Mouse (Mus musculus): Measurements from ENCODE around the gene Gm20388. TPM values are rescaled to one million over a fixed set of nuclear protein-coding genes. Genes with fewer than 3 reads are reported as not detected.
"Not testable (repeated sequence)": the region's sequence is repeated elsewhere in the genome, so short reads cannot be mapped to it uniquely, and the experiment has no call there.

The Gm20388 gene
- polyA plus RNA-seq, 1 experiment: 23.9 TPM

DNA sequence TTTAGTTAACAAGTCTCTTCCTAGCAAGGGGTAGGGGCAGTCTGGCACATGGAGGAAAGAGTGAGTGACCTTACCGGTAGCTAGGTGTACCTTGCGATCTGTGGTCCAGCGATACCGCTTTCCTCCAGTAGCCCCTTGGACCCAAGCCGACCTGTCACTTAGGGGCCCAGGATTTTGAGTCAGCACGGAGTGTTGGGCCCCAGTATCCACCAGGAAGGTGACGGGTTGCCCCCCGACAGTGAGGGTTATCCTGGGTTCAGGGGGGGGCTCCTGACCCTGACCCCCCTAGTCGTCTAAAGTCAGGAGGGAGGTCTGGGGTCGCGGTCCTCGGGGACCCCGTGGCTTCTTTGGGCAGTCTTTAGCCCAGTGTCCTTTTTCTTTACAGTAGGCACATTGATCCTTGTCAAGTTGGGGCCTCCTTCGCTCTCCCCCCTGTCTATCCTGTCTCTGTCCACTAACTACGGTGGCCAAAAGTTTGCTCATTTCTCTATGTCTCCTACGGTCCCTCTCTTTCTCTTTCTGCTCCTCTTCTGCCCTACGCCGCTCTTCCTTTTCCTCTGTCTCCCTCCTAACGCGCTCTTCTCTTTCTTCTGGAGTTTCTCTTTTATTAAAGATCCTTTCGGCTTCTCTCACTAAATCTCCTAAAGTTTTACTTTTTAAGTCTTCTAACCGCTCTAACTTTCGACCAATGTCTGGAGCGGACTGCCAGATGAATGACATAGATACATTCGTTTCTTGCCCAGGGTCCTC is 3521.2 kb downstream of the Gm20388 start:
- Histone ChIP-seq H3K27ac (ENCODE audit: insufficient read depth, low read length) (no peak overlapping the region), H3K4me3 (ENCODE audit: insufficient read depth, low read length) (no peak overlapping the region), H3K4me1 (ENCODE audit: control insufficient read depth, insufficient read depth, low read length) (no peaks in the 10 kb centered on the region)
- no peak for TF ChIP-seq POLR2A (IDR thresholded peaks at IDR 0.05; ENCODE audit: extremely low read depth, insufficient read depth, low read length)
- no peak for TF ChIP-seq CTCF (IDR thresholded peaks at IDR 0.05; ENCODE audit: extremely low read depth, insufficient read depth, low read length)

DNA sequence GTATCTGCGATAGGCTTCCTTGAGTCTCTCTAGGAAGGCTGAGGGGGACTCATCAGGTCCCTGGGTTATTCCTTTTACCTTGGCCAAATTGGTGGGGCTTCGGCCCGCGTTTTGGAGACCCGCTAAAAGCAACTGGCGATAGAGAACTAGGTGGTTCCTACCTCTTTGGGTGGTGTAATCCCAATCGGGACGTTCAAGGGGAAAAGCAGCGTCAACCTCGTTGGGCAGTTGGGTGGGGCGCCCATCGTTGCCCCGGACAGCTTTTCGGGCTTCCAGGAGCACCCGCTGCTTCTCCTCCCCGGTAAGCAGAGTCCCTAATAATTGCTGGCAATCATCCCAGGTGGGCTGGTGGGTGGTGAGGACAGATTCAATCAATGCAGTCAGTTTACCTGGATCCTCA is 3521.7 kb downstream of the Gm20388 start:
- Histone ChIP-seq H3K4me1 (ENCODE audit: control insufficient read depth, insufficient read depth, low read length) (no peaks in the 10 kb centered on the region), H3K4me3 (ENCODE audit: insufficient read depth, low read length) (no peak overlapping the region), H3K27ac (ENCODE audit: insufficient read depth, low read length) (no peak overlapping the region)
- TF ChIP-seq POLR2A (IDR thresholded peaks at IDR 0.05; ENCODE audit: extremely low read depth, insufficient read depth, low read length) (no peak), CTCF (IDR thresholded peaks at IDR 0.05; ENCODE audit: extremely low read depth, insufficient read depth, low read length) (no peak)

DNA sequence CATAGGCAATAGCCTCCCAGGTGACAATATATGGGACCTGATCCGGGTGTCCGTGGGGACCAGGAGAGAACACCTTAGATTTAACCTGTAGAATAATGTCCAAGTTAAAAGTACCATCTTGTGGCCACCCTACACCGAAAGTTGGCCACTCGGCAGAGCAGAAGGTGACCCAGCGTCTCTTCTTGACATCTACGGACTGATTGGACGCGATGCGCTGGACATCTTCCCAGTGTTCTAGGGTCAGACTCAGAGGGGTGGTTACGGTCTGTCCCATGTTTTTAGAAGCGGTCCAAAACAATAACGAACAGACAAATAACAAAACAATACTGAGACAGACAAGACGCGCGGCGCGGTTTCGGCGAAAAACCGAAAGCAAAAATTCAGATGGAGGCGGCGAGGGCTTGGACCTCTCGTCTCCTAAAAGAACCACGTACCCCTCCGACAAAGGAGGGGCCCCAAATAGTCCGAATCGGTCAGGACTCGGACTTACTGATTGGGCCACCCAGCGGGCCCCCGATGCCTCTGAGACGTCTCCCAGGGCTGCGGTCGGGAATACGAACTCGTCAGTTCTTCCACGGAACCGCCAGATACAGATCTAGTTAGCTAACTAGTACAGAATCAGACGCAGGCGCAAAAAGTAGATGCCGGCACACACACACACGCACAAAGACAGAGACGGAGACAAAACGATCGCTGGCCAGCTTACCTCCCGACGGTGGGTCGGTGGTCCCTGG is 3522.8 kb downstream of the Gm20388 start:
- not testable (repeated sequence) for H3K4me3 ChIP-seq (ENCODE audit: insufficient read depth, low read length); H3K4me1 ChIP-seq (ENCODE audit: control insufficient read depth, insufficient read depth, low read length); H3K27ac ChIP-seq (ENCODE audit: insufficient read depth, low read length)

DNA sequence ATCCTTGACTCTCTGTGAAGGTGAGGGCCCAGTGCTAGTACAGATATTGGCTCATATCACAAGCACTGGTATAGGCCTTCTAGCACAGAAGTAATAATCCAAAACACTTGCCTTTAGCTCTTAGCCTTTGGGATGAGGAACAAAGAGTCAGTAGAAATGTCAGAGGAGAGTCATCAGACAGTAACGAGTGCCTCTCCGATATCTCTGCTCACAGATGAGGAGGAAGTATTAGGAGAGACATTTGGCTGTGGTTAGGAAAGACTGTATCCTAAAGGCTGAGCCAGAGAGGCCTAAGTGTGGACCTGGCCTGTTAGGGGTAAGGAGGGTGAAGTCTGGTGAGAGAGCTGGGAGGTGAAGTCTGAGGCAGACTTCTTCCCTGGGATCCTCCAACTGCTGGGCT is 3531.1 kb downstream of the Gm20388 start:
- H3K27ac ChIP-seq (ENCODE audit: insufficient read depth, low read length): no peak overlapping the region
- no peaks in the 10 kb centered on the region for H3K4me1 ChIP-seq (ENCODE audit: control insufficient read depth, insufficient read depth, low read length)
- TF ChIP-seq CTCF (IDR thresholded peaks at IDR 0.05; ENCODE audit: extremely low read depth, insufficient read depth, low read length) (no peak), POLR2A (IDR thresholded peaks at IDR 0.05; ENCODE audit: extremely low read depth, insufficient read depth, low read length) (no peak)

DNA sequence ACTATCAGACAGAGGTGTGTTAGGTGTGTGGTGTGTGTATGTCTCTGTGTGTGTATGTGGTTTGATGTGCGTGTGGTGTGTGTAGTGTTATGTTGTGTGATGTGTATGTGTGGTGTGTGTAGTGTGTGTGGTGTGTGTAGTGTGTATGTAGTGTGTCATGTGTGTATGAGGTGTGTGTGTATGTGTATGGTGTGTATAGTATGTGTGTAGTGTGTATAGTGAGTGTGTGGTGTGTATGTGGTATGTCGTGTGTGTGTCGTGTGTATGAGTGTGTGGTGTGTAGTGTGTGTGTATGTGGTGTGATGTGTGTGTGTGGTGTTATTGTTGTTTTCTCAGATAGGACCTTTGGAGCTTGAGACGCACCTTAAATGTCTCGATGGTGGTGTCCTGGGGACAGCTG is 3531.7 kb downstream of the Gm20388 start:
- Histone ChIP-seq H3K4me3 (ENCODE audit: insufficient read depth, low read length) (peak overlapping the region; percentile 89), H3K27ac (ENCODE audit: insufficient read depth, low read length) (no peak overlapping the region), H3K4me1 (ENCODE audit: control insufficient read depth, insufficient read depth, low read length) (no peaks in the 10 kb centered on the region)
- no peak for TF ChIP-seq CTCF (IDR thresholded peaks at IDR 0.05; ENCODE audit: extremely low read depth, insufficient read depth, low read length)
- TF ChIP-seq POLR2A (IDR thresholded peaks at IDR 0.05; ENCODE audit: extremely low read depth, insufficient read depth, low read length): no peak

More for the DNA sequence above, 3531.1 kb downstream of the Gm20388 start:
- no peak overlapping the region for H3K4me3 ChIP-seq (ENCODE audit: insufficient read depth, low read length)

DNA sequence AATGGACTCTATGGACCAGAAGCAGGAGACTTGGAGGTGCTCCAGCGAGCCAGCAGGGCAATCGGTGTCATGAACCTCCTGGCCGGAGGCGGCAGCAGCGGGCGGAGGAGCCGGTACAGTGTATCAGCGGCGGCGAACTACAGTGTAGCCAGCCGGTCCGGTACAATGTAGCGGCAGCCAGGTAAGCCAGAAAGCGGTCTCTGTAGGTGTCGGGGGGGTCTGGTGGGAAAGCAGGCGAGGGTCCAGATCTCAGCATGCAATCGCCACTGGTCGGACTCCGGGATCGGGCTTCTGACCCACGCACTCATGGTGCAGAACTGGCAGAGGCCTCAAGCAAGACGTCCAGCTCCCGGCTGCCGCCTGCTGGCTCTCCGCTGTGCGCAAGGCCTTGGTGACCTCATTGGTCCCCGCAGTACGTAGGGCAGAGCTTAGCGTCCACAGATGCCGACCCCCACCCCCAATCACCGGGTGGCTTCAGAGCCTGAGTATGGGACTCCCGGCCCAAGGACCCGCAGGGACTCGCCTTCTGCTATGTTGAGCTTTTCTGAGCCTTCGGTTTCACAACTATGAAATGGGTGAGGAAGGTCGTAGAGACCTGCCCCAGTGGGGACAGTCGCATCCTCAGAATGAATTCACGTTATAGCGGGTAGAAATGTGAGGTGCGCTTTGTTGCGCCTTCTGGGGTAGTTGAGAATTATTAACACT is 3532.4 kb downstream of the Gm20388 start:
- Histone ChIP-seq H3K4me1 (ENCODE audit: control insufficient read depth, insufficient read depth, low read length) (no peaks in the 10 kb centered on the region), H3K27ac (ENCODE audit: insufficient read depth, low read length) (peak overlapping the region; percentile 71), H3K4me3 (ENCODE audit: insufficient read depth, low read length) (peak overlapping the region; percentile 89)
- TF ChIP-seq CTCF (IDR thresholded peaks at IDR 0.05; ENCODE audit: extremely low read depth, insufficient read depth, low read length) (peak; percentile 43), POLR2A (IDR thresholded peaks at IDR 0.05; ENCODE audit: extremely low read depth, insufficient read depth, low read length) (peak; percentile 65; the same call in 1 of the 2 replicates)

DNA sequence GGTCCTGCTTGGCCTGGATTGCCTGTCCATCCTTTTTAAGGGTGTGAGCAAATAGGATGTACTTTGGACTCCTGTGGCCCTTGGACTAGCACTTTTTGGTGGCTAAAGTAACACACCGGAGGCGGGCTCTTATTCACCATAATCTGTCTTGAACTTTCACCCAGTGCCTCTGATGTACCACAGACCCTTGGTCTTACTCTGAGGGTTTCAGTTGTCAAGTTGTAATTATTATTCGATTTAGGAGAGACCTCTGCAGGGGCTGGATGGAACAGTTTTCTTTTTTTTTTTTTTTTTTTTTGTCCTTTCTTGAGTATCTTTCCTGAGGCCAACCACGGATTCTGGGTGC is 3532.9 kb downstream of the Gm20388 start:
- H3K4me1 ChIP-seq (ENCODE audit: control insufficient read depth, insufficient read depth, low read length): no peaks in the 10 kb centered on the region
- TF ChIP-seq CTCF (IDR thresholded peaks at IDR 0.05; ENCODE audit: extremely low read depth, insufficient read depth, low read length) (no peak), POLR2A (IDR thresholded peaks at IDR 0.05; ENCODE audit: extremely low read depth, insufficient read depth, low read length) (no peak)

DNA sequence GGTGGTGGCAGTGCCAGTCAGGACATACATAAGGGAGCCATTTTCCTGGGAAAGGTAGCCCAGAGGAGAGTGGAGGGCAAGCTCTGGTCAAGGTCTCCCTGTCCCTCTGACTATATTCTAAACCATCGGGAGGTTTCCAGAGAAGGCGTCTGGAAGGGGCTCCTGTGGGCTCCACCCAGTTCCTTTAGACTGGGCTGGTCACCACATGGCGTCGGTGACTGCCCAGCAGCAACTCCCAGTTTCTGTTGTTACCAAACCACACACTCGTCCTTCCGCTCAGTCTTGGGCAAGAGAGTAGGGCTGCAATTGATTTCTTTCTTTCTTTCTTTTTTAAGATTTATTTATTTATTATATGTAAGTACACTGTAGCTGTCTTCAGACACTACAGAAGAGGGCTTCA is 3533.5 kb downstream of the Gm20388 start:
- Histone ChIP-seq H3K4me1 (ENCODE audit: control insufficient read depth, insufficient read depth, low read length) (no peaks in the 10 kb centered on the region), H3K4me3 (ENCODE audit: insufficient read depth, low read length) (no peak overlapping the region; the same call in 1 of the 2 replicates), H3K27ac (ENCODE audit: insufficient read depth, low read length) (no peak overlapping the region)
- no peak for TF ChIP-seq POLR2A (IDR thresholded peaks at IDR 0.05; ENCODE audit: extremely low read depth, insufficient read depth, low read length)
- no peak for TF ChIP-seq CTCF (IDR thresholded peaks at IDR 0.05; ENCODE audit: extremely low read depth, insufficient read depth, low read length)

More for the DNA sequence above, 3532.9 kb downstream of the Gm20388 start:
- peak overlapping the region; percentile 89 for H3K4me3 ChIP-seq (ENCODE audit: insufficient read depth, low read length)
- no peak overlapping the region for H3K27ac ChIP-seq (ENCODE audit: insufficient read depth, low read length)

DNA sequence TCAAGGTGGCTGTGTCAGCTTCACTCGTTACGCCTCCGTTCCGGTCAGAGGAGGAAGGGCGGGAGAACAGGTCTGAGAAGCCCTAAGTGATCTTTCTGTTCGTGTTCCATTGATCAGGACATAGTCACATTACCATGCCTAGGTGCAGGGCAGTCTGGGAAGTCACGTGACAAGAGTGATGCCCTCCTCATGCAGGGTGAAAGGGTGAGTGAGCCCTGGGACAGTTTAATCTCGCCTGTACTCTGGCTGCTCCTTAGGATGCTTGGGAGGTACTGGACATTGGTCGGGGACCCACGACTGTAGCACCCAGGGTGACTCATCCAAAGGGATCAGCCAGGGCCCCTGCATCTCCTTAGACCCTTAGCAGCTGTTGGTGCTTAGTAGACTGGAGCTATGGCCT is 3535.3 kb downstream of the Gm20388 start:
- H3K27ac ChIP-seq (ENCODE audit: insufficient read depth, low read length): no peak overlapping the region
- TF ChIP-seq POLR2A (IDR thresholded peaks at IDR 0.05; ENCODE audit: extremely low read depth, insufficient read depth, low read length) (no peak), CTCF (IDR thresholded peaks at IDR 0.05; ENCODE audit: extremely low read depth, insufficient read depth, low read length) (no peak)
- no peaks in the 10 kb centered on the region for H3K4me1 ChIP-seq (ENCODE audit: control insufficient read depth, insufficient read depth, low read length)
- H3K4me3 ChIP-seq (ENCODE audit: insufficient read depth, low read length): no peak overlapping the region

Data from cortical plate, adult 2 months (tissue).